Mouse (Mus musculus): ENCODE measurements around the gene Nav2. TPM values are rescaled to one million over a fixed set of nuclear protein-coding genes. Genes with fewer than 3 reads are reported as not detected.

Gene Nav2
- polyA plus RNA-seq, 1 experiment from 2014 or later, result 34.9 TPM

- no peak overlapping the region for H3K4me3 ChIP-seq (ENCODE audit: control insufficient read depth in 1 of 2, insufficient read depth in 1 of 2, low read depth in 1 of 2, low read length in 2 of 2)
- no peaks in the 10 kb centered on the region; a peak in 1 of 4 replicates for H3K4me1 ChIP-seq (ENCODE audit: control insufficient read depth in 2 of 2, insufficient read depth in 2 of 2, low read length in 2 of 2)
- H3K9me3 ChIP-seq (ENCODE audit: control insufficient read depth, low read length), result no peaks in the 10 kb centered on the region
- no peak for ATAC-seq (ENCODE audit: insufficient number of reproducible peaks, insufficient read depth, low FRiP score, low read depth)
- WGBS, result 86% methylated on average over 11 of the region's 11 CpGs
- no peak overlapping the region for H3K9ac ChIP-seq (ENCODE audit: low read length)
- no peak overlapping the region for H3K27ac ChIP-seq (replicated peaks in 1 of 2; ENCODE audit: control insufficient read depth in 1 of 2, insufficient read depth in 1 of 2, low read depth in 2 of 2, low read length in 2 of 2)
- no peaks in the 10 kb centered on the region for H3K27me3 ChIP-seq (ENCODE audit: control insufficient read depth, insufficient read depth, low read length)
- H3K4me2 ChIP-seq (ENCODE audit: low read length), result no peak overlapping the region
- no peaks in the 10 kb centered on the region for H3K36me3 ChIP-seq (ENCODE audit: control insufficient read depth, insufficient read depth, low read length)
These were observed 29.0 kb downstream of the Nav2 start for GRCm38 (mm10) chr7:48937562-48937961.

GRCm38 (mm10) chr7:48938190-48938589, 29.7 kb downstream of the Nav2 start:
- Histone ChIP-seq H3K27ac (replicated peaks in 1 of 2; ENCODE audit: control insufficient read depth in 1 of 2, insufficient read depth in 1 of 2, low read depth in 2 of 2, low read length in 2 of 2) (no peak overlapping the region), H3K4me2 (ENCODE audit: low read length) (no peak overlapping the region), H3K9me3 (ENCODE audit: control insufficient read depth, low read length) (no peaks in the 10 kb centered on the region), H3K9ac (ENCODE audit: low read length) (no peak overlapping the region), H3K4me3 (ENCODE audit: control insufficient read depth in 1 of 2, insufficient read depth in 1 of 2, low read depth in 1 of 2, low read length in 2 of 2) (no peak overlapping the region), H3K4me1 (ENCODE audit: control insufficient read depth in 2 of 2, insufficient read depth in 2 of 2, low read length in 2 of 2) (no peaks in the 10 kb centered on the region), H3K27me3 (ENCODE audit: control insufficient read depth, insufficient read depth, low read length) (no peaks in the 10 kb centered on the region), H3K36me3 (ENCODE audit: control insufficient read depth, insufficient read depth, low read length) (no peaks in the 10 kb centered on the region)
- no peak for ATAC-seq (ENCODE audit: insufficient number of reproducible peaks, insufficient read depth, low FRiP score, low read depth)
- 40% methylated on average over 4 of the region's 4 CpGs for WGBS

- ATAC-seq (ENCODE audit: insufficient number of reproducible peaks, insufficient read depth, low FRiP score, low read depth), result no peak
- H3K4me2 ChIP-seq (ENCODE audit: low read length), result no peak overlapping the region
- no peak overlapping the region for H3K27ac ChIP-seq (replicated peaks in 1 of 2; ENCODE audit: control insufficient read depth in 1 of 2, insufficient read depth in 1 of 2, low read depth in 2 of 2, low read length in 2 of 2)
- no peak overlapping the region for H3K9ac ChIP-seq (ENCODE audit: low read length)
- WGBS, result 71% methylated on average over 4 of the region's 4 CpGs
- H3K36me3 ChIP-seq (ENCODE audit: control insufficient read depth, insufficient read depth, low read length), result no peaks in the 10 kb centered on the region
- H3K4me1 ChIP-seq (ENCODE audit: control insufficient read depth in 2 of 2, insufficient read depth in 2 of 2, low read length in 2 of 2), result peaks cover 2 to 5% of the 10 kb centered on the region in 2 experiments; a peak in 2 of 4 replicates
- H3K9me3 ChIP-seq (ENCODE audit: control insufficient read depth, low read length), result no peaks in the 10 kb centered on the region
- H3K4me3 ChIP-seq (ENCODE audit: control insufficient read depth in 1 of 2, insufficient read depth in 1 of 2, low read depth in 1 of 2, low read length in 2 of 2), result no peak overlapping the region
- H3K27me3 ChIP-seq (ENCODE audit: control insufficient read depth, insufficient read depth, low read length), result no peaks in the 10 kb centered on the region
These were observed 40.0 kb downstream of the Nav2 start for GRCm38 (mm10) chr7:48948381-48949108.

GRCm38 (mm10) chr7:48954501-48954900, 46.0 kb downstream of the Nav2 start:
- Histone ChIP-seq H3K27me3 (ENCODE audit: control insufficient read depth, insufficient read depth, low read length) (peaks cover 15% of the 10 kb centered on the region), H3K4me3 (ENCODE audit: control insufficient read depth in 1 of 2, insufficient read depth in 1 of 2, low read depth in 1 of 2, low read length in 2 of 2) (no peak overlapping the region), H3K36me3 (ENCODE audit: control insufficient read depth, insufficient read depth, low read length) (no peaks in the 10 kb centered on the region), H3K9me3 (ENCODE audit: control insufficient read depth, low read length) (no peaks in the 10 kb centered on the region), H3K27ac (replicated peaks in 1 of 2; ENCODE audit: control insufficient read depth in 1 of 2, insufficient read depth in 1 of 2, low read depth in 2 of 2, low read length in 2 of 2) (no peak overlapping the region), H3K4me2 (ENCODE audit: low read length) (no peak overlapping the region), H3K4me1 (ENCODE audit: control insufficient read depth in 2 of 2, insufficient read depth in 2 of 2, low read length in 2 of 2) (peaks cover 5 to 17% of the 10 kb centered on the region in 2 experiments), H3K9ac (ENCODE audit: low read length) (no peak overlapping the region)
- 74% methylated on average over 5 of the region's 5 CpGs for WGBS
- no peak for ATAC-seq (ENCODE audit: insufficient number of reproducible peaks, insufficient read depth, low FRiP score, low read depth)

- H3K36me3 ChIP-seq (ENCODE audit: control insufficient read depth, insufficient read depth, low read length), result no peaks in the 10 kb centered on the region
These were observed 50.2 kb downstream of the Nav2 start for GRCm38 (mm10) chr7:48958528-48959315.

GRCm38 (mm10) chr7:48959316-48959661, 50.8 kb downstream of the Nav2 start:
- Histone ChIP-seq H3K27me3 (ENCODE audit: control insufficient read depth, insufficient read depth, low read length) (peaks cover 61% of the 10 kb centered on the region), H3K9ac (ENCODE audit: low read length) (no peak overlapping the region), H3K4me1 (ENCODE audit: control insufficient read depth in 2 of 2, insufficient read depth in 2 of 2, low read length in 2 of 2) (peaks cover 5 to 17% of the 10 kb centered on the region in 2 experiments; a peak in 3 of 4 replicates), H3K4me2 (ENCODE audit: low read length) (peak overlapping the region; percentile 63), H3K27ac (replicated peaks in 1 of 2; ENCODE audit: control insufficient read depth in 1 of 2, insufficient read depth in 1 of 2, low read depth in 2 of 2, low read length in 2 of 2) (no peak overlapping the region), H3K36me3 (ENCODE audit: control insufficient read depth, insufficient read depth, low read length) (no peaks in the 10 kb centered on the region), H3K4me3 (ENCODE audit: control insufficient read depth in 1 of 2, insufficient read depth in 1 of 2, low read depth in 1 of 2, low read length in 2 of 2) (peak overlapping the region; percentile 12 to 36; a peak in 3 of 4 replicates), H3K9me3 (ENCODE audit: control insufficient read depth, low read length) (no peaks in the 10 kb centered on the region)
- no peak for ATAC-seq (ENCODE audit: insufficient number of reproducible peaks, insufficient read depth, low FRiP score, low read depth)
- WGBS, result 17% methylated on average over 13 of the region's 13 CpGs

More at GRCm38 (mm10) chr7:48958528-48959315, 50.2 kb downstream of the Nav2 start:
- peak overlapping the region; percentile 12 to 36; a peak in 3 of 4 replicates for H3K4me3 ChIP-seq (ENCODE audit: control insufficient read depth in 1 of 2, insufficient read depth in 1 of 2, low read depth in 1 of 2, low read length in 2 of 2)
- peaks cover 5 to 17% of the 10 kb centered on the region in 2 experiments for H3K4me1 ChIP-seq (ENCODE audit: control insufficient read depth in 2 of 2, insufficient read depth in 2 of 2, low read length in 2 of 2)
- no peak overlapping the region for H3K27ac ChIP-seq (replicated peaks in 1 of 2; ENCODE audit: control insufficient read depth in 1 of 2, insufficient read depth in 1 of 2, low read depth in 2 of 2, low read length in 2 of 2)
- peak overlapping the region; percentile 63 for H3K4me2 ChIP-seq (ENCODE audit: low read length)
- H3K9me3 ChIP-seq (ENCODE audit: control insufficient read depth, low read length), result no peaks in the 10 kb centered on the region
- 3% methylated on average over 31 of the region's 32 CpGs for WGBS
- H3K27me3 ChIP-seq (ENCODE audit: control insufficient read depth, insufficient read depth, low read length), result peaks cover 58% of the 10 kb centered on the region
- ATAC-seq (ENCODE audit: insufficient number of reproducible peaks, insufficient read depth, low FRiP score, low read depth), result peak; percentile 81; the same call in 1 of the 2 replicates
- no peak overlapping the region for H3K9ac ChIP-seq (ENCODE audit: low read length)

GRCm38 (mm10) chr7:48960152-48960551, 51.6 kb downstream of the Nav2 start:
- Histone ChIP-seq H3K9me3 (ENCODE audit: control insufficient read depth, low read length) (no peaks in the 10 kb centered on the region), H3K4me2 (ENCODE audit: low read length) (no peak overlapping the region; the same call in 1 of the 2 replicates), H3K27ac (replicated peaks in 1 of 2; ENCODE audit: control insufficient read depth in 1 of 2, insufficient read depth in 1 of 2, low read depth in 2 of 2, low read length in 2 of 2) (no peak overlapping the region), H3K9ac (ENCODE audit: low read length) (no peak overlapping the region), H3K4me3 (ENCODE audit: control insufficient read depth in 1 of 2, insufficient read depth in 1 of 2, low read depth in 1 of 2, low read length in 2 of 2) (no peak overlapping the region), H3K36me3 (ENCODE audit: control insufficient read depth, insufficient read depth, low read length) (no peaks in the 10 kb centered on the region), H3K4me1 (ENCODE audit: control insufficient read depth in 2 of 2, insufficient read depth in 2 of 2, low read length in 2 of 2) (peaks cover 7 to 16% of the 10 kb centered on the region in 2 experiments; a peak in 3 of 4 replicates), H3K27me3 (ENCODE audit: control insufficient read depth, insufficient read depth, low read length) (peaks cover 61% of the 10 kb centered on the region)
- WGBS, result 14% methylated on average over 10 of the region's 10 CpGs
- no peak for ATAC-seq (ENCODE audit: insufficient number of reproducible peaks, insufficient read depth, low FRiP score, low read depth)
